Mouse (Mus musculus) adrenal gland, postnatal 10 days (tissue): Measurements from ENCODE around the gene Aoah. TPM values are rescaled to one million over a fixed set of nuclear protein-coding genes. Genes with fewer than 3 reads are reported as not detected.

Experiments used
- DNase-seq: peaks from one replicate; pipeline ENCODE4 v3.0.0; 2021; ENCODE audit warnings: mixed read lengths
- total RNA-seq, 2 experiments: library from RNA; stranded (reverse); gene quantifications; 2 replicates each; pipeline ENCODE4 v1.2.3; 2021

The Aoah gene
- total RNA-seq, 2 experiments from 2014 or later: 1.1 to 1.2 TPM

GRCm38 (mm10) chr13:21074847-21075246 lies 280.9 kb downstream of the Aoah start, which contains the start of gene Olfr1370:
Gene Olfr1370 (minus strand): TSS chr13:21074947.
- no peak for DNase-seq

- no peak for DNase-seq
Observed at GRCm38 (mm10) chr13:21082686-21083085, 288.8 kb downstream of the Aoah start.
